Mouse (Mus musculus) neural tube, postnatal 0 days (tissue): ENCODE data around the gene Hist1h3c. TPM values are rescaled to one million over a fixed set of nuclear protein-coding genes. Genes with fewer than 3 reads are reported as not detected.

Source experiments
- microRNA-seq: library from miRNA; unstranded; fragments of <30 nt; microRNA quantifications from one replicate; pipeline ENCODE4, GENCODE M21; 2016
- polyA plus RNA-seq: library from polyadenylated mRNA; unstranded; fragments of >200 nt; fragmentation: Nextera tagmentation; extraction: Ambion mirVana; gene quantifications from 2 replicates; pipeline ENCODE4 v1.2.1, GENCODE M21; 2015

Hist1h3c gene
- polyA plus RNA-seq, 1 experiment from 2014 or later = not detected

Small RNAs within 50 kb of the gene (microRNA-seq; reads per million reads assigned to microRNA genes)
- not detected for gene Gm44314
- gene Gm44484 = not detected

Other genes starting within 250 kb of the Hist1h3c start
- 0.92 and 4.6 TPM in 2 replicates for gene Hist1h4h, start 214.6 kb downstream of the Hist1h3c start, polyA plus RNA-seq
- 1.7 TPM in 1 of 2 replicates, not detected in the other for gene Hist1h2af, start 211.7 kb downstream of the Hist1h3c start, polyA plus RNA-seq
- 1.3 TPM in 1 of 2 replicates, not detected in the other for gene Hist1h3g, start 210.2 kb downstream of the Hist1h3c start, polyA plus RNA-seq
- 0.09 and 0.36 TPM in 2 replicates for gene Hist1h2bh, start 202.2 kb downstream of the Hist1h3c start, polyA plus RNA-seq
- gene Hist1h3f, start 201.6 kb downstream of the Hist1h3c start, polyA plus RNA-seq = 0.21 TPM in 1 of 2 replicates, not detected in the other
- not detected in 2 replicates for gene Hist1h4f, start 194.0 kb downstream of the Hist1h3c start, polyA plus RNA-seq
- gene Hist1h1d, start 192.3 kb downstream of the Hist1h3c start, polyA plus RNA-seq = 0.09 and 0.13 TPM in 2 replicates
- 1.5 and 2.0 TPM in 2 replicates for gene Hist1h3e, start 183.2 kb downstream of the Hist1h3c start, polyA plus RNA-seq
- gene Hist1h2ae, start 174.4 kb downstream of the Hist1h3c start, polyA plus RNA-seq = 7.7 and 9.3 TPM in 2 replicates
- gene Hist1h2bg, start 174.2 kb downstream of the Hist1h3c start, polyA plus RNA-seq = 1.5 and 3.0 TPM in 2 replicates
- 0.65 TPM in 1 of 2 replicates, not detected in the other for gene Hist1h2bf, start 171.4 kb downstream of the Hist1h3c start, polyA plus RNA-seq
- gene Hist1h2ad, start 171.2 kb downstream of the Hist1h3c start, polyA plus RNA-seq = not detected in 2 replicates
- 0.58 and 0.66 TPM in 2 replicates for gene Hist1h3d, start 169.8 kb downstream of the Hist1h3c start, polyA plus RNA-seq
- 25.2 and 28.2 TPM in 2 replicates for gene Hist1h4d, start 164.0 kb downstream of the Hist1h3c start, polyA plus RNA-seq
- 0.80 and 0.89 TPM in 2 replicates for gene Hist1h2be, start 124.5 kb downstream of the Hist1h3c start, polyA plus RNA-seq
- gene Hist1h1e, start 123.0 kb downstream of the Hist1h3c start, polyA plus RNA-seq = 7.7 and 9.3 TPM in 2 replicates
- gene Hist1h2ac, start 61.7 kb downstream of the Hist1h3c start, polyA plus RNA-seq = 0.19 and 0.41 TPM in 2 replicates
- 37.8 and 45.4 TPM in 2 replicates for gene Hist1h2bc, start 61.4 kb downstream of the Hist1h3c start, polyA plus RNA-seq
- not detected in 2 replicates for gene Hist1h1t, start 49.8 kb downstream of the Hist1h3c start, polyA plus RNA-seq
- 2.4 and 3.7 TPM in 2 replicates for gene Hist1h4c, start 47.1 kb downstream of the Hist1h3c start, polyA plus RNA-seq
- gene Hfe, start 34.7 kb downstream of the Hist1h3c start, polyA plus RNA-seq = 6.6 and 7.2 TPM in 2 replicates
- 16.4 and 22.5 TPM in 2 replicates for gene Hist1h1c, start 6.8 kb downstream of the Hist1h3c start, polyA plus RNA-seq
- gene Hist1h2bb, start 1.1 kb upstream of the Hist1h3c start, polyA plus RNA-seq = 0.62 TPM in 1 of 2 replicates, not detected in the other
- 2.7 and 4.7 TPM in 2 replicates for gene Hist1h2ab, start 5.5 kb upstream of the Hist1h3c start, polyA plus RNA-seq
- 0.58 TPM in 1 of 2 replicates, not detected in the other for gene Hist1h3b, start 6.7 kb upstream of the Hist1h3c start, polyA plus RNA-seq
- 1.2 TPM in 1 of 2 replicates, not detected in the other for gene Hist1h4b, start 11.4 kb upstream of the Hist1h3c start, polyA plus RNA-seq
- gene Hist1h4a, start 15.6 kb upstream of the Hist1h3c start, polyA plus RNA-seq = 0.54 TPM in 1 of 2 replicates, not detected in the other
- gene Hist1h3a, start 16.8 kb upstream of the Hist1h3c start, polyA plus RNA-seq = 0.66 and 0.94 TPM in 2 replicates
- 0.50 and 0.66 TPM in 2 replicates for gene Hist1h1a, start 18.1 kb upstream of the Hist1h3c start, polyA plus RNA-seq
- not detected in 2 replicates for gene Trim38, start 24.3 kb upstream of the Hist1h3c start, polyA plus RNA-seq
- not detected in 2 replicates for gene Slc17a2, start 61.4 kb upstream of the Hist1h3c start, polyA plus RNA-seq
- gene Slc17a3, start 93.8 kb upstream of the Hist1h3c start, polyA plus RNA-seq = not detected in 2 replicates
- not detected in 2 replicates for gene Slc17a1, start 122.1 kb upstream of the Hist1h3c start, polyA plus RNA-seq
- gene Slc17a4, start 169.4 kb upstream of the Hist1h3c start, polyA plus RNA-seq = not detected in 2 replicates
- not detected in 2 replicates for gene Hist1h2ba, start 188.6 kb upstream of the Hist1h3c start, polyA plus RNA-seq
- not detected in 2 replicates for gene Hist1h2aa, start 188.9 kb upstream of the Hist1h3c start, polyA plus RNA-seq
- 0.88 and 0.98 TPM in 2 replicates for gene Scgn, start 245.6 kb upstream of the Hist1h3c start, polyA plus RNA-seq